Mouse (Mus musculus): Measurements from ENCODE around the gene Slit3. TPM values are rescaled to one million over a fixed set of nuclear protein-coding genes. Genes with fewer than 3 reads are reported as not detected.

The Slit3 gene
- polyA plus RNA-seq, 1 experiment from 2014 or later: 7.4 TPM

DNA sequence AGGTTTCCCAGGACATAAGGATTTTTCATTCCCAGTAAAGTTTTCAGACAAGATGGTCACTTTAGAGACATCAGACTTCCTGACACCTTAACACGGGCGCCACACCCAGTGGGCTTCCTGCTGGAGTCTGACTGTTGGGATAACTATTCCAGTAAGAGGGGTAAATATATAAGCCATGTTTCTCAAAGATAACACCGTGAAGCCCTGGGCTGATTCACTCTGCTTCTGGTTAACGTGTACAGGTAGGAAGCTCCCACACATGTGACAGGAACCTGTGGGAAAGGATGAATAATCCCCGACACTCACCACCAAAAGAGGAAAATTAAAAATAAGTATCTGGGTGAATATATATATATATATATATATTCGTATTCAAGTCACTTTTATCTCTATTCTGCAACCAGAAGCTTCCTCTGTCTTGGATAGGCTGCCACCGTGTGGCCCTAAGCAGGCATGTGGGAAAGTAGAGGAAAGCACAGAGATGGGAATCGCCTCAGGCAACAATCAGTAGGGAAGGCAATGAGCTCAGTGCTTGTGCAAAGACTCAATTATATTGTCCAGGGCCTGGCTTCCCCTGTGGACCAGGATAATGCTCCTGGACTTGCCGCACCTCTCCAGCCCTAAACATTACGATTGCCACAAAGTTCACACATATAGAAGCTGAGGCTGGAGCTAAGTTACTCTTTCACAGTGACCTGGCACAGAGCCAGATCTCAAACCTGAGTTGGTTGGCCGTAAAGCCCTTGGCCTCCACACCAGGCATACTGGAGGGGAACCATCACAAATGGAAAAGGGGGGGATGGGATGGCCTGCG is 286.5 kb downstream of the Slit3 start:
- DNase-seq (ENCODE audit: low spot score) (peak; percentile 81), ATAC-seq (replicated peaks; ENCODE audit: low FRiP score) (peak; percentile 74)
- H3K9me3 ChIP-seq (ENCODE audit: control insufficient read depth, low read length): no peaks in the 10 kb centered on the region
- H3K4me1 ChIP-seq (replicated peaks; ENCODE audit: control insufficient read depth, insufficient read depth, low read length): peaks cover 7% of the 10 kb centered on the region; the same call in 1 of the 2 replicates
- H3K27ac ChIP-seq (ENCODE audit: low read depth, low read length): no peak overlapping the region
- WGBS: 58% methylated on average over 12 of the region's 12 CpGs
- H3K4me2 ChIP-seq (ENCODE audit: low read depth, low read length, severe bottlenecking): no peak overlapping the region
- no peaks in the 10 kb centered on the region for H3K36me3 ChIP-seq (ENCODE audit: control insufficient read depth, insufficient read depth, low read length)
- no peak overlapping the region for H3K9ac ChIP-seq (ENCODE audit: low read length)
- peaks cover 7% of the 10 kb centered on the region; the same call in 1 of the 2 replicates for H3K27me3 ChIP-seq (ENCODE audit: control insufficient read depth, insufficient read depth, low read length)
- H3K4me3 ChIP-seq (ENCODE audit: low read depth, low read length): no peak overlapping the region

DNA sequence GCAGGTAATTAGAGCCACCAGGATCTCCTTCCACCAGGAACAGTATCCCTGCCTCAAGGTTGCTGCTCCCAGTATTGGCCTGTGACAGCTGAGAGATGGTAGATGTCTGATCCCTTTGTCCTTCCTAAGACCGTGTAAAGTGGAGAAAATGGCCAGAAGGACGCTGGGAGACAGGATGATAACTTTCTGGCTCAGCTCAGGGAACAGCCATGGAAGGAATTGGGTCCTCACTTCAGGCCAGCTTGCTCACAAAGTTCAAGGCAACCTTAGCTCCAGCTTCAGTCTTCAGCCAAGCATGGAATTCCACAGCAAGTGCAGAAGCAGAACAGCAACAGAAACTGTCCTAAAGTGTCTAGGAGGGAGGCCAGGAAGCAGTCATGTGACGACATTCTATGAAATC is 289.4 kb downstream of the Slit3 start:
- H3K4me2 ChIP-seq (ENCODE audit: low read depth, low read length, severe bottlenecking): no peak overlapping the region
- no peaks in the 10 kb centered on the region for H3K9me3 ChIP-seq (ENCODE audit: control insufficient read depth, low read length)
- DNase-seq (ENCODE audit: low spot score) (no peak), ATAC-seq (replicated peaks; ENCODE audit: low FRiP score) (no peak)
- H3K4me1 ChIP-seq (replicated peaks; ENCODE audit: control insufficient read depth, insufficient read depth, low read length): peaks cover 7% of the 10 kb centered on the region; the same call in 1 of the 2 replicates
- no peak overlapping the region for H3K9ac ChIP-seq (ENCODE audit: low read length)
- no peaks in the 10 kb centered on the region for H3K36me3 ChIP-seq (ENCODE audit: control insufficient read depth, insufficient read depth, low read length)
- WGBS: 76% methylated on average over 3 of the region's 3 CpGs
- peaks cover 3% of the 10 kb centered on the region; the same call in 1 of the 2 replicates for H3K27me3 ChIP-seq (ENCODE audit: control insufficient read depth, insufficient read depth, low read length)
- H3K4me3 ChIP-seq (ENCODE audit: low read depth, low read length): no peak overlapping the region
- H3K27ac ChIP-seq (ENCODE audit: low read depth, low read length): no peak overlapping the region

- no peak overlapping the region for H3K4me3 ChIP-seq (ENCODE audit: low read depth, low read length)
- no peaks in the 10 kb centered on the region for H3K36me3 ChIP-seq (ENCODE audit: control insufficient read depth, insufficient read depth, low read length)
- no peak for ATAC-seq (replicated peaks; ENCODE audit: low FRiP score)
- no peaks in the 10 kb centered on the region for H3K9me3 ChIP-seq (ENCODE audit: control insufficient read depth, low read length)
- no peak overlapping the region for H3K4me2 ChIP-seq (ENCODE audit: low read depth, low read length, severe bottlenecking)
- H3K27ac ChIP-seq (ENCODE audit: low read depth, low read length): no peak overlapping the region
- H3K9ac ChIP-seq (ENCODE audit: low read length): no peak overlapping the region
- H3K27me3 ChIP-seq (ENCODE audit: control insufficient read depth, insufficient read depth, low read length): no peaks in the 10 kb centered on the region
- WGBS: 50% methylated on average over 9 of the region's 9 CpGs
- peaks cover 6% of the 10 kb centered on the region; the same call in 1 of the 2 replicates for H3K4me1 ChIP-seq (replicated peaks; ENCODE audit: control insufficient read depth, insufficient read depth, low read length)
- DNase-seq (ENCODE audit: low spot score): no peak
Measured at GRCm38 (mm10) chr11:35415768-35416401, 294.9 kb downstream of the Slit3 start.

- H3K4me3 ChIP-seq (ENCODE audit: low read depth, low read length): no peak overlapping the region
- DNase-seq (ENCODE audit: low spot score) (no peak), ATAC-seq (replicated peaks; ENCODE audit: low FRiP score) (no peak)
- 51% methylated on average over 14 of the region's 14 CpGs for WGBS
- peaks cover 6% of the 10 kb centered on the region; the same call in 1 of the 2 replicates for H3K4me1 ChIP-seq (replicated peaks; ENCODE audit: control insufficient read depth, insufficient read depth, low read length)
- H3K36me3 ChIP-seq (ENCODE audit: control insufficient read depth, insufficient read depth, low read length): no peaks in the 10 kb centered on the region
- H3K27me3 ChIP-seq (ENCODE audit: control insufficient read depth, insufficient read depth, low read length): no peaks in the 10 kb centered on the region
- no peak overlapping the region for H3K9ac ChIP-seq (ENCODE audit: low read length)
- H3K27ac ChIP-seq (ENCODE audit: low read depth, low read length): no peak overlapping the region
- no peak overlapping the region for H3K4me2 ChIP-seq (ENCODE audit: low read depth, low read length, severe bottlenecking)
- H3K9me3 ChIP-seq (ENCODE audit: control insufficient read depth, low read length): no peaks in the 10 kb centered on the region
Measured at GRCm38 (mm10) chr11:35416402-35417093, 295.5 kb downstream of the Slit3 start.

GRCm38 (mm10) chr11:35417911-35418552 is 297.0 kb downstream of the Slit3 start:
- peaks cover 6% of the 10 kb centered on the region; the same call in 1 of the 2 replicates for H3K4me1 ChIP-seq (replicated peaks; ENCODE audit: control insufficient read depth, insufficient read depth, low read length)
- 60% methylated on average over 13 of the region's 13 CpGs for WGBS
- DNase-seq (ENCODE audit: low spot score) (no peak), ATAC-seq (replicated peaks; ENCODE audit: low FRiP score) (no peak)
- no peak overlapping the region for H3K4me3 ChIP-seq (ENCODE audit: low read depth, low read length)
- no peaks in the 10 kb centered on the region for H3K27me3 ChIP-seq (ENCODE audit: control insufficient read depth, insufficient read depth, low read length)
- H3K4me2 ChIP-seq (ENCODE audit: low read depth, low read length, severe bottlenecking): no peak overlapping the region
- no peaks in the 10 kb centered on the region for H3K36me3 ChIP-seq (ENCODE audit: control insufficient read depth, insufficient read depth, low read length)
- no peaks in the 10 kb centered on the region for H3K9me3 ChIP-seq (ENCODE audit: control insufficient read depth, low read length)
- no peak overlapping the region for H3K27ac ChIP-seq (ENCODE audit: low read depth, low read length)
- H3K9ac ChIP-seq (ENCODE audit: low read length): no peak overlapping the region

DNA sequence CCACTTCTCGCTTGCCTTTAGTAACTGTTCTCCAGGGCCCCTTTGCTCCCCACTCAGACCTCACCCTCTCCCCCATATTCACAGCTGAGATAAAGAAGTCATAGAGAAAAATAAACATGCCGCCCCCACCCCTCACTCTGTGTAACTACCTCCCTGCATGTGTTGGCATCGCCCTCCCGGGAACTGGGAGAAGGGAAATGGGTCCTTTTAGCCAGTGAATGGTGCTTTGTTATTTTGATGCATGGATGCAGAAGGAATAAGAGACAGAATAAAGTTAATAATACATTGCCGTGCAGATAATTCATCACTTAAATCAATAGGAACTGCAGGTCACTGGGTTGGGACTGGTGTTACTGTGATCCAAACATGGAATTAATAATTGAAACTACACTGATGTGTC is 298.0 kb downstream of the Slit3 start:
- H3K9me3 ChIP-seq (ENCODE audit: control insufficient read depth, low read length): no peaks in the 10 kb centered on the region
- H3K36me3 ChIP-seq (ENCODE audit: control insufficient read depth, insufficient read depth, low read length): no peaks in the 10 kb centered on the region
- H3K4me3 ChIP-seq (ENCODE audit: low read depth, low read length): no peak overlapping the region
- H3K27me3 ChIP-seq (ENCODE audit: control insufficient read depth, insufficient read depth, low read length): no peaks in the 10 kb centered on the region
- H3K4me2 ChIP-seq (ENCODE audit: low read depth, low read length, severe bottlenecking): no peak overlapping the region
- H3K9ac ChIP-seq (ENCODE audit: low read length): no peak overlapping the region
- 83% methylated on average over 5 of the region's 5 CpGs for WGBS
- DNase-seq (ENCODE audit: low spot score): no peak
- ATAC-seq (replicated peaks; ENCODE audit: low FRiP score): no peak
- H3K4me1 ChIP-seq (replicated peaks; ENCODE audit: control insufficient read depth, insufficient read depth, low read length): peaks cover 6% of the 10 kb centered on the region; the same call in 1 of the 2 replicates
- H3K27ac ChIP-seq (ENCODE audit: low read depth, low read length): no peak overlapping the region

GRCm38 (mm10) chr11:35421728-35422127 is 300.7 kb downstream of the Slit3 start:
- no peak overlapping the region for H3K27ac ChIP-seq (ENCODE audit: low read depth, low read length)
- H3K36me3 ChIP-seq (ENCODE audit: control insufficient read depth, insufficient read depth, low read length): no peaks in the 10 kb centered on the region
- no peaks in the 10 kb centered on the region for H3K27me3 ChIP-seq (ENCODE audit: control insufficient read depth, insufficient read depth, low read length)
- no peak for ATAC-seq (replicated peaks; ENCODE audit: low FRiP score)
- no peak for DNase-seq (ENCODE audit: low spot score)
- no peaks in the 10 kb centered on the region for H3K9me3 ChIP-seq (ENCODE audit: control insufficient read depth, low read length)
- 79% methylated on average over 4 of the region's 4 CpGs for WGBS
- H3K4me1 ChIP-seq (replicated peaks; ENCODE audit: control insufficient read depth, insufficient read depth, low read length): 0 out of 2 replicates have a peak, but pooled peaks cover 1% of the 10 kb centered on the region
- no peak overlapping the region for H3K4me2 ChIP-seq (ENCODE audit: low read depth, low read length, severe bottlenecking)
- H3K4me3 ChIP-seq (ENCODE audit: low read depth, low read length): no peak overlapping the region
- H3K9ac ChIP-seq (ENCODE audit: low read length): no peak overlapping the region

- DNase-seq (ENCODE audit: low spot score) (no peak), ATAC-seq (replicated peaks; ENCODE audit: low FRiP score) (no peak)
- Histone ChIP-seq H3K27ac (ENCODE audit: low read depth, low read length) (no peak overlapping the region), H3K4me2 (ENCODE audit: low read depth, low read length, severe bottlenecking) (no peak overlapping the region), H3K9me3 (ENCODE audit: control insufficient read depth, low read length) (no peaks in the 10 kb centered on the region), H3K4me1 (replicated peaks; ENCODE audit: control insufficient read depth, insufficient read depth, low read length) (no peaks in the 10 kb centered on the region), H3K27me3 (ENCODE audit: control insufficient read depth, insufficient read depth, low read length) (no peaks in the 10 kb centered on the region), H3K36me3 (ENCODE audit: control insufficient read depth, insufficient read depth, low read length) (no peaks in the 10 kb centered on the region), H3K9ac (ENCODE audit: low read length) (no peak overlapping the region), H3K4me3 (ENCODE audit: low read depth, low read length) (no peak overlapping the region)
- 74% methylated on average over 7 of the region's 7 CpGs for WGBS
Measured at GRCm38 (mm10) chr11:35428036-35428435, 307.0 kb downstream of the Slit3 start.
